Mouse (Mus musculus) 416B (cell line): Measurements from ENCODE around the gene Zfp819.

Source experiments
- DNase-seq: peaks from one replicate; pipeline ENCODE4 v3.0.0; 2011; ENCODE audit warnings: low read depth

Zfp819 gene

GRCm38 (mm10) chr7:43606896-43607742 is at the start of gene Zfp819:
Gene Zfp819 (plus strand): TSS chr7:43607169.
- DNase-seq, result no peak

GRCm38 (mm10) chr7:43562006-43562633 is 44.8 kb upstream of the Zfp819 start, which contains the start of gene Zfp658:
Gene Zfp658 (plus strand): TSS chr7:43562256.
- peak; percentile 79 for DNase-seq

- DNase-seq, result peak; percentile 16
These were observed 44.3 kb upstream of the Zfp819 start for GRCm38 (mm10) chr7:43562651-43563070.

- DNase-seq, result no peak
These were observed 43.7 kb upstream of the Zfp819 start for GRCm38 (mm10) chr7:43563300-43563699.

GRCm38 (mm10) chr7:43571216-43571615 is 35.8 kb upstream of the Zfp819 start:
- DNase-seq, result peak; percentile 51

GRCm38 (mm10) chr7:43579440-43580171 is 27.4 kb upstream of the Zfp819 start, which contains the start of gene Zfp719:
Gene Zfp719 (plus strand): TSS chr7:43579610.
- peak; percentile 98 for DNase-seq

- DNase-seq, result no peak
These were observed 26.4 kb upstream of the Zfp819 start for GRCm38 (mm10) chr7:43580526-43580925.

- peak; percentile 29 for DNase-seq
These were observed 22.2 kb upstream of the Zfp819 start for GRCm38 (mm10) chr7:43584790-43585189.

- DNase-seq, result peak; percentile 20
These were observed 5.1 kb upstream of the Zfp819 start for GRCm38 (mm10) chr7:43601884-43602283.

- peak; percentile 47 for DNase-seq
These were observed 846 bp downstream of the Zfp819 start for GRCm38 (mm10) chr7:43607743-43608287.

- DNase-seq, result no peak
These were observed 1.4 kb downstream of the Zfp819 start for GRCm38 (mm10) chr7:43608316-43608824.

GRCm38 (mm10) chr7:43613816-43614551 is 7.0 kb downstream of the Zfp819 start:
- peak; percentile 44 for DNase-seq

GRCm38 (mm10) chr7:43622927-43623326 is 16.0 kb downstream of the Zfp819 start:
- no peak for DNase-seq

- DNase-seq, result no peak
These were observed 16.9 kb downstream of the Zfp819 start for GRCm38 (mm10) chr7:43623819-43624218.

GRCm38 (mm10) chr7:43625065-43625464 is 18.1 kb downstream of the Zfp819 start:
- no peak for DNase-seq

GRCm38 (mm10) chr7:43625794-43626422 is 18.9 kb downstream of the Zfp819 start:
- DNase-seq, result no peak

GRCm38 (mm10) chr7:43633940-43634339 is 27.0 kb downstream of the Zfp819 start:
- DNase-seq, result no peak

- DNase-seq, result no peak
These were observed 27.5 kb downstream of the Zfp819 start, which contains the start of gene Ceacam18 for GRCm38 (mm10) chr7:43634500-43634899. Gene Ceacam18 (plus strand): TSS chr7:43634707.

GRCm38 (mm10) chr7:43636194-43636593 is 29.2 kb downstream of the Zfp819 start:
- peak; percentile 23 for DNase-seq

GRCm38 (mm10) chr7:43637118-43637517 is 30.1 kb downstream of the Zfp819 start:
- DNase-seq, result peak; percentile 30

- peak; percentile 66 for DNase-seq
These were observed 35.6 kb downstream of the Zfp819 start for GRCm38 (mm10) chr7:43642587-43642986.
